Mouse (Mus musculus) heart, embryonic 12.5 days (tissue): Measurements from ENCODE around the gene Mnt. TPM values are rescaled to one million over a fixed set of nuclear protein-coding genes. Genes with fewer than 3 reads are reported as not detected.

Experiments
- ATAC-seq: fragments of 200-750 bp; cut with Nextera tagmentation; 2 replicates; pipeline ENCODE4 v1.8.0; 2017; ENCODE audit warnings: moderate TSS enrichment, moderate library complexity; ENCODE audit not compliant: insufficient number of reproducible peaks, low FRiP score
- H3K27ac ChIP-seq: fragments of 300-500 bp; sonication (generic); 2 replicates; pipeline ENCODE4 v1.5.1; 2016; ENCODE audit warnings: mild to moderate bottlenecking, moderate library complexity; ENCODE audit not compliant: poor library complexity, severe bottlenecking
- H3K27me3 ChIP-seq: fragments of 300-500 bp; sonication (generic); replicated peaks from 2 replicates; pipeline ENCODE4 v1.6.1; 2016; ENCODE audit warnings: mild to moderate bottlenecking, moderate library complexity
- H3K36me3 ChIP-seq: fragments of 300-500 bp; sonication (generic); 2 replicates; pipeline ENCODE4 v1.6.1; 2016; ENCODE audit warnings: mild to moderate bottlenecking, moderate library complexity
- H3K4me1 ChIP-seq: fragments of 300-500 bp; sonication (generic); replicated peaks from 2 replicates; pipeline ENCODE4 v1.6.1; 2016; ENCODE audit warnings: mild to moderate bottlenecking
- H3K4me2 ChIP-seq: fragments of 300-500 bp; sonication (generic); 2 replicates; pipeline ENCODE4 v1.6.1; 2016; ENCODE audit warnings: mild to moderate bottlenecking, moderate library complexity
- H3K4me3 ChIP-seq: fragments of 300-500 bp; sonication (generic); 2 replicates; pipeline ENCODE4 v1.5.1; 2016; ENCODE audit warnings: mild to moderate bottlenecking
- H3K9ac ChIP-seq: fragments of 300-500 bp; sonication (generic); 2 replicates; pipeline ENCODE4 v1.6.1; 2016; ENCODE audit warnings: mild to moderate bottlenecking, moderate library complexity
- H3K9me3 ChIP-seq: fragments of 300-500 bp; sonication (generic); replicated peaks from 2 replicates; pipeline ENCODE4 v1.6.1; 2016; ENCODE audit warnings: mild to moderate bottlenecking, moderate library complexity
- WGBS: fragments of 180-500 bp; shearing (Covaris S2); methylation state at CpG from one replicate; pipeline ENCODE4 v1.1.7; 2016; 5-methylcytosine and 5-hydroxymethylcytosine counted together
- polyA plus RNA-seq: library from polyadenylated mRNA; unstranded; fragments of >200 nt; fragmentation: Nextera tagmentation; extraction: Ambion mirVana; gene quantifications from 2 replicates; pipeline ENCODE4 v1.2.1, GENCODE M21; 2016

The Mnt gene
- polyA plus RNA-seq, 1 experiment from 2014 or later, result 4.8 TPM

- H3K4me3 ChIP-seq, result no peak overlapping the region
- H3K9ac ChIP-seq, result no peak overlapping the region
- no peak overlapping the region for H3K4me2 ChIP-seq
- no peaks in the 10 kb centered on the region for H3K27me3 ChIP-seq
- no peaks in the 10 kb centered on the region for H3K9me3 ChIP-seq
- no peak overlapping the region for H3K27ac ChIP-seq
- no peak for ATAC-seq
- no peaks in the 10 kb centered on the region for H3K4me1 ChIP-seq
- peaks cover 33% of the 10 kb centered on the region for H3K36me3 ChIP-seq
- 27% methylated on average over 1 of the region's 1 CpGs for WGBS
Measured at GRCm38 (mm10) chr11:74821463-74821862, 9.3 kb upstream of the Mnt start.

GRCm38 (mm10) chr11:74822746-74823440 is 7.8 kb upstream of the Mnt start:
- Histone ChIP-seq H3K4me2 (no peak overlapping the region), H3K9me3 (no peaks in the 10 kb centered on the region), H3K4me1 (0 out of 2 replicates have a peak, but pooled peaks cover 2% of the 10 kb centered on the region), H3K36me3 (peaks cover 19% of the 10 kb centered on the region), H3K27ac (no peak overlapping the region), H3K27me3 (no peaks in the 10 kb centered on the region), H3K9ac (no peak overlapping the region), H3K4me3 (no peak overlapping the region)
- WGBS, result 79% methylated on average over 7 of the region's 7 CpGs
- no peak for ATAC-seq

- H3K27me3 ChIP-seq, result no peaks in the 10 kb centered on the region
- H3K9ac ChIP-seq, result no peak overlapping the region
- no peak overlapping the region for H3K27ac ChIP-seq
- no peaks in the 10 kb centered on the region for H3K9me3 ChIP-seq
- 56% methylated on average over 7 of the region's 7 CpGs for WGBS
- H3K4me2 ChIP-seq, result no peak overlapping the region
- ATAC-seq, result no peak
- H3K36me3 ChIP-seq, result 0 out of 2 replicates have a peak, but pooled peaks cover 3% of the 10 kb centered on the region
- H3K4me1 ChIP-seq, result peaks cover 13% of the 10 kb centered on the region; the same call in 1 of the 2 replicates
- H3K4me3 ChIP-seq, result no peak overlapping the region
Measured at GRCm38 (mm10) chr11:74826151-74826550, 4.6 kb upstream of the Mnt start.

GRCm38 (mm10) chr11:74826702-74827101 is 4.0 kb upstream of the Mnt start:
- no peak for ATAC-seq
- Histone ChIP-seq H3K4me3 (no peak overlapping the region), H3K9me3 (no peaks in the 10 kb centered on the region), H3K4me1 (peaks cover 13% of the 10 kb centered on the region; the same call in 1 of the 2 replicates), H3K9ac (no peak overlapping the region), H3K4me2 (no peak overlapping the region), H3K27me3 (no peaks in the 10 kb centered on the region), H3K27ac (no peak overlapping the region), H3K36me3 (0 out of 2 replicates have a peak, but pooled peaks cover 3% of the 10 kb centered on the region)
- 76% methylated on average over 5 of the region's 5 CpGs for WGBS

- Histone ChIP-seq H3K4me3 (no peak overlapping the region), H3K9me3 (no peaks in the 10 kb centered on the region), H3K4me1 (peaks cover 18% of the 10 kb centered on the region), H3K27me3 (no peaks in the 10 kb centered on the region), H3K27ac (no peak overlapping the region), H3K4me2 (no peak overlapping the region), H3K36me3 (0 out of 2 replicates have a peak, but pooled peaks cover 3% of the 10 kb centered on the region), H3K9ac (no peak overlapping the region)
- 69% methylated on average over 7 of the region's 7 CpGs for WGBS
- no peak for ATAC-seq
Measured at GRCm38 (mm10) chr11:74827791-74828403, 2.8 kb upstream of the Mnt start.

GRCm38 (mm10) chr11:74828404-74828931 is 2.3 kb upstream of the Mnt start:
- H3K36me3 ChIP-seq, result 0 out of 2 replicates have a peak, but pooled peaks cover 3% of the 10 kb centered on the region
- ATAC-seq, result no peak
- 34% methylated on average over 2 of the region's 2 CpGs for WGBS
- H3K4me3 ChIP-seq, result no peak overlapping the region
- no peaks in the 10 kb centered on the region for H3K27me3 ChIP-seq
- no peak overlapping the region for H3K9ac ChIP-seq
- peaks cover 24% of the 10 kb centered on the region for H3K4me1 ChIP-seq
- no peaks in the 10 kb centered on the region for H3K9me3 ChIP-seq
- H3K27ac ChIP-seq, result no peak overlapping the region
- H3K4me2 ChIP-seq, result no peak overlapping the region

GRCm38 (mm10) chr11:74828965-74829550 is 1.7 kb upstream of the Mnt start:
- no peaks in the 10 kb centered on the region for H3K36me3 ChIP-seq
- H3K9ac ChIP-seq, result 0 out of 2 replicates have a peak overlapping the region, but pooled peaks have one; percentile 50
- no peaks in the 10 kb centered on the region for H3K9me3 ChIP-seq
- ATAC-seq, result no peak
- H3K27ac ChIP-seq, result 0 out of 2 replicates have a peak overlapping the region, but pooled peaks have one; percentile 100
- peaks cover 30% of the 10 kb centered on the region for H3K4me1 ChIP-seq
- H3K4me2 ChIP-seq, result peak overlapping the region; percentile 94
- no peaks in the 10 kb centered on the region for H3K27me3 ChIP-seq
- 19% methylated on average over 11 of the region's 11 CpGs for WGBS
- H3K4me3 ChIP-seq, result peak overlapping the region; percentile 88

- Histone ChIP-seq H3K27me3 (no peaks in the 10 kb centered on the region), H3K4me3 (peak overlapping the region; percentile 88), H3K4me1 (peaks cover 37% of the 10 kb centered on the region), H3K36me3 (no peaks in the 10 kb centered on the region), H3K4me2 (peak overlapping the region; percentile 94), H3K27ac (peak overlapping the region; percentile 100), H3K9me3 (no peaks in the 10 kb centered on the region), H3K9ac (peak overlapping the region; percentile 50)
- under 1% methylated on average over 20 of the region's 20 CpGs for WGBS
- peak; percentile 54 for ATAC-seq
Measured at GRCm38 (mm10) chr11:74829812-74830211, 908 bp upstream of the Mnt start.

- H3K4me3 ChIP-seq, result peak overlapping the region; percentile 88
- ATAC-seq, result 0 out of 2 replicates have a peak, but pooled peaks have one; percentile 0
- peak overlapping the region; percentile 100 for H3K27ac ChIP-seq
- WGBS, result under 1% methylated on average over 35 of the region's 35 CpGs
- peaks cover 50% of the 10 kb centered on the region for H3K4me1 ChIP-seq
- H3K9ac ChIP-seq, result peak overlapping the region; percentile 91
- H3K9me3 ChIP-seq, result no peaks in the 10 kb centered on the region
- peak overlapping the region; percentile 94 for H3K4me2 ChIP-seq
- no peaks in the 10 kb centered on the region for H3K27me3 ChIP-seq
- H3K36me3 ChIP-seq, result no peaks in the 10 kb centered on the region
Measured at GRCm38 (mm10) chr11:74831191-74831605, 478 bp downstream of the Mnt start.

- Histone ChIP-seq H3K27ac (peak overlapping the region; percentile 100), H3K27me3 (no peaks in the 10 kb centered on the region), H3K36me3 (peaks cover 6% of the 10 kb centered on the region; the same call in 1 of the 2 replicates), H3K4me2 (peak overlapping the region; percentile 94), H3K4me1 (peaks cover 56% of the 10 kb centered on the region), H3K9me3 (no peaks in the 10 kb centered on the region), H3K4me3 (peak overlapping the region; percentile 88), H3K9ac (peak overlapping the region; percentile 91)
- WGBS, result under 1% methylated on average over 61 of the region's 61 CpGs
- peak; percentile 88 for ATAC-seq
Measured at GRCm38 (mm10) chr11:74831606-74832451, 1.1 kb downstream of the Mnt start.
